Mouse (Mus musculus): ENCODE results near the gene Sucnr1.

The Sucnr1 gene

DNA sequence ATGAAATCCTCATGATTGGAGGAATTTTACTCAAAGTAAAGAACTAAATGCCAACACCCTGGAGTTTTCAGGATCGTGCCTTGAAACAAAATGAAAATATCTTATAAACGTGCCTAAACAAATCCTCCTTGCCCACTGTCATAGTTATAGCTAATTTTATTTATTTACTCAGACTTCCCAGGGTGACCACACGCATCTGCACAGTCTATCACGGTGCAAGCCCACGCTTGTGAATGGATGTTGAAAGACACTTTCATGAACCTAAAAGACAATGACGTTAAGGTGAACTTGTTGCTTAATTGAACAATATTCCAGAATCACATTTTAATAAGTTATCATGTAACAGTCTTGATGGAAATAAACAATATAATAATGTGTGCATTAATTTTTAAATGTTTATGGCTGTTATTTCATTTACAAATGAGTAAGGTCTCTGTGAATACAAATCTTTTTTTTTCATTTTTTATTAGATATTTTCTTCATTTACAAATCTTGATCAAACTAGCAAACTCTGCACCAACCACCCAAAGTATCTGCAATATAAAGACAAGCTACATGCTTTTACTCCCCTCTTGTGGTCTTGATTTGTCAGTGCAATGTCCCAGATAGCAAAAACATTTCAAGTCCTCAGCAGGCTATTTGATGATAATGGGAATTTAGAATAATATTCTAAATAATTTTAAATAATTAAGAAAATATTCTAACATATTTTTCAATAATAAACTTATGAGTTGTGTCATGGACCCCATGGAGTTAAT lies 30.4 kb downstream of the Sucnr1 start:
- peak; percentile 22 for DNase-seq (ENCODE audit: extremely low read depth, low read depth)

GRCm38 (mm10) chr3:60114571-60114970 lies 32.9 kb downstream of the Sucnr1 start:
- no peak for DNase-seq (ENCODE audit: extremely low read depth, low read depth)

DNA sequence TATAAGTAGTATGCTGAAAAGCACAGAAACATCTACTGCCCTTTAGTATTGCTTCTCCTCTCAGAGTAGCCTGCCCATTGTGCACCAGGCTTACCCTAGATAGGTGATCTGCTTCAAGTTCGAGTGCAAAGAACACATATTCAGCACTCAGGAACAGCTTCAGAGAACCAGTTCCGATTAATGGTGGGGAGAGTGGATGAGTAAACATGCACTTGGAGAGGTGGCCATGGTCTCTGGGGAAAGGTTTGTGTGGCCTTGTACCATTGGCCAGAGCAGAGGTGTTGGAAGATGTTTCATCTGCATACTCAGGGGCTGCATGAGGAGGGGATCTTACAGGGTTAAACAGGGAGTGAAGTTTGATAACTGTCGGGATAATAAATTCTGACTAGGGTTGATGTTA lies 39.8 kb downstream of the Sucnr1 start:
- DNase-seq (ENCODE audit: extremely low read depth, low read depth) = no peak

- no peak for DNase-seq (ENCODE audit: extremely low read depth, low read depth)
Measured at GRCm38 (mm10) chr3:60123859-60124794, 42.5 kb downstream of the Sucnr1 start.

GRCm38 (mm10) chr3:60126564-60126963 lies 44.9 kb downstream of the Sucnr1 start:
- no peak for DNase-seq (ENCODE audit: extremely low read depth, low read depth)

GRCm38 (mm10) chr3:60128282-60128681 lies 46.6 kb downstream of the Sucnr1 start:
- no peak for DNase-seq (ENCODE audit: extremely low read depth, low read depth)

DNA sequence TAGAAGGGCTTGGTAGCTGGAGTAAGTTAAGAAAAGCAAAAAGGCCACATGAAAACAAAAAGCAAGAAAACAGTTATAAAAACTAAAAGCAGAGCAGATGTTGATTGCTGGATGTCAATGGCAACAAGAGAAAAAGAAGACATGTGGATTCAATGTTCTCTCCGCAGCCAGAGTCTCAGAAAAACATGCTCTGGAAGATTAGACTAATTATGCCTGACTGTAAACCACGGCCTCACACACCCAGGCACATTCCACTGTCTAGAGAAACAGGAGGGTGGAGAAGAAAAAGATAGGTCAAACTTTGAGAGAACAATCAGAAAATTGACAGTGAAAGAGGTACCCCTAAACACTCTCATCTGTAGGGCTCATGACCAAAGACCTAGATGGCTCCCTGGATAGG lies 54.1 kb downstream of the Sucnr1 start:
- no peak for DNase-seq (ENCODE audit: extremely low read depth, low read depth)
